Mouse (Mus musculus): ENCODE measurements at regions not wholly inside any gene's neighbourhood (a gene's known extent, or its start where the extent isn't known, plus 50 kb on each side); places are given as distances from the start of the nearest gene placed in this dataset.

GRCm38 (mm10) chr2:166335702-166336101, 180.2 kb upstream of the Sulf2 start:
- H3K4me1 ChIP-seq (replicated peaks; ENCODE audit: control insufficient read depth, insufficient read depth, low read length): no peaks in the 10 kb centered on the region
- no peak overlapping the region for H3K4me3 ChIP-seq (ENCODE audit: low read depth, low read length)
- no peaks in the 10 kb centered on the region for H3K27me3 ChIP-seq (ENCODE audit: control insufficient read depth, insufficient read depth, low read length)
- H3K4me2 ChIP-seq (ENCODE audit: low read depth, low read length, severe bottlenecking): no peak overlapping the region
- no peak for ATAC-seq (replicated peaks; ENCODE audit: low FRiP score)
- H3K9ac ChIP-seq (ENCODE audit: low read length): no peak overlapping the region
- H3K9me3 ChIP-seq (ENCODE audit: control insufficient read depth, low read length): no peaks in the 10 kb centered on the region
- WGBS: 81% methylated on average over 5 of the region's 5 CpGs
- H3K36me3 ChIP-seq (ENCODE audit: control insufficient read depth, insufficient read depth, low read length): no peaks in the 10 kb centered on the region
- no peak overlapping the region for H3K27ac ChIP-seq (ENCODE audit: low read depth, low read length)
- no peak for DNase-seq (ENCODE audit: low spot score)

- WGBS: 73% methylated on average over 7 of the region's 7 CpGs
Observed at GRCm38 (mm10) chr2:166334559-166334958, 179.1 kb upstream of the Sulf2 start.

GRCm38 (mm10) chr2:166333818-166334217, 178.4 kb upstream of the Sulf2 start:
- Histone ChIP-seq H3K4me3 (ENCODE audit: low read depth, low read length) (no peak overlapping the region), H3K27ac (ENCODE audit: low read depth, low read length) (no peak overlapping the region), H3K27me3 (ENCODE audit: control insufficient read depth, insufficient read depth, low read length) (no peaks in the 10 kb centered on the region), H3K4me2 (ENCODE audit: low read depth, low read length, severe bottlenecking) (no peak overlapping the region), H3K4me1 (replicated peaks; ENCODE audit: control insufficient read depth, insufficient read depth, low read length) (no peaks in the 10 kb centered on the region), H3K9me3 (ENCODE audit: control insufficient read depth, low read length) (no peaks in the 10 kb centered on the region), H3K9ac (ENCODE audit: low read length) (no peak overlapping the region), H3K36me3 (ENCODE audit: control insufficient read depth, insufficient read depth, low read length) (no peaks in the 10 kb centered on the region)
- ATAC-seq (replicated peaks; ENCODE audit: low FRiP score): no peak
- no peak for DNase-seq (ENCODE audit: low spot score)
- 75% methylated on average over 4 of the region's 4 CpGs for WGBS

More at GRCm38 (mm10) chr2:166334559-166334958, 179.1 kb upstream of the Sulf2 start:
- no peak for ATAC-seq (replicated peaks; ENCODE audit: low FRiP score)
- Histone ChIP-seq H3K4me2 (ENCODE audit: low read depth, low read length, severe bottlenecking) (no peak overlapping the region), H3K4me3 (ENCODE audit: low read depth, low read length) (no peak overlapping the region), H3K27me3 (ENCODE audit: control insufficient read depth, insufficient read depth, low read length) (no peaks in the 10 kb centered on the region), H3K9ac (ENCODE audit: low read length) (no peak overlapping the region), H3K4me1 (replicated peaks; ENCODE audit: control insufficient read depth, insufficient read depth, low read length) (no peaks in the 10 kb centered on the region), H3K36me3 (ENCODE audit: control insufficient read depth, insufficient read depth, low read length) (no peaks in the 10 kb centered on the region), H3K27ac (ENCODE audit: low read depth, low read length) (no peak overlapping the region), H3K9me3 (ENCODE audit: control insufficient read depth, low read length) (no peaks in the 10 kb centered on the region)
- no peak for DNase-seq (ENCODE audit: low spot score)

- no peak overlapping the region for H3K4me2 ChIP-seq (ENCODE audit: low read depth, low read length, severe bottlenecking)
- H3K36me3 ChIP-seq (ENCODE audit: control insufficient read depth, insufficient read depth, low read length): no peaks in the 10 kb centered on the region
- DNase-seq (ENCODE audit: low spot score): no peak
- no peaks in the 10 kb centered on the region for H3K4me1 ChIP-seq (replicated peaks; ENCODE audit: control insufficient read depth, insufficient read depth, low read length)
- 88% methylated on average over 13 of the region's 13 CpGs for WGBS
- H3K27me3 ChIP-seq (ENCODE audit: control insufficient read depth, insufficient read depth, low read length): no peaks in the 10 kb centered on the region
- ATAC-seq (replicated peaks; ENCODE audit: low FRiP score): no peak
- no peak overlapping the region for H3K4me3 ChIP-seq (ENCODE audit: low read depth, low read length)
- H3K9me3 ChIP-seq (ENCODE audit: control insufficient read depth, low read length): no peaks in the 10 kb centered on the region
- no peak overlapping the region for H3K9ac ChIP-seq (ENCODE audit: low read length)
- no peak overlapping the region for H3K27ac ChIP-seq (ENCODE audit: low read depth, low read length)
Observed at GRCm38 (mm10) chr2:166332748-166333417, 177.4 kb upstream of the Sulf2 start.

GRCm38 (mm10) chr2:166331192-166331591, 175.7 kb upstream of the Sulf2 start:
- Histone ChIP-seq H3K4me2 (ENCODE audit: low read depth, low read length, severe bottlenecking) (no peak overlapping the region), H3K4me3 (ENCODE audit: low read depth, low read length) (no peak overlapping the region), H3K27ac (ENCODE audit: low read depth, low read length) (no peak overlapping the region), H3K4me1 (replicated peaks; ENCODE audit: control insufficient read depth, insufficient read depth, low read length) (no peaks in the 10 kb centered on the region), H3K36me3 (ENCODE audit: control insufficient read depth, insufficient read depth, low read length) (no peaks in the 10 kb centered on the region), H3K27me3 (ENCODE audit: control insufficient read depth, insufficient read depth, low read length) (no peaks in the 10 kb centered on the region), H3K9ac (ENCODE audit: low read length) (no peak overlapping the region), H3K9me3 (ENCODE audit: control insufficient read depth, low read length) (no peaks in the 10 kb centered on the region)
- no peak for ATAC-seq (replicated peaks; ENCODE audit: low FRiP score)
- DNase-seq (ENCODE audit: low spot score): no peak
- whole genome bisulfite sequencing: 95% methylated on average over 4 of the region's 4 CpGs

GRCm38 (mm10) chr2:166330364-166330763, 174.9 kb upstream of the Sulf2 start:
- WGBS: 84% methylated on average over 6 of the region's 6 CpGs
- H3K27me3 ChIP-seq (ENCODE audit: control insufficient read depth, insufficient read depth, low read length): no peaks in the 10 kb centered on the region
- no peak overlapping the region for H3K4me3 ChIP-seq (ENCODE audit: low read depth, low read length)
- DNase-seq (ENCODE audit: low spot score): no peak
- H3K4me2 ChIP-seq (ENCODE audit: low read depth, low read length, severe bottlenecking): no peak overlapping the region
- H3K9ac ChIP-seq (ENCODE audit: low read length): no peak overlapping the region
- no peaks in the 10 kb centered on the region for H3K4me1 ChIP-seq (replicated peaks; ENCODE audit: control insufficient read depth, insufficient read depth, low read length)
- H3K9me3 ChIP-seq (ENCODE audit: control insufficient read depth, low read length): no peaks in the 10 kb centered on the region
- no peak overlapping the region for H3K27ac ChIP-seq (ENCODE audit: low read depth, low read length)
- no peaks in the 10 kb centered on the region for H3K36me3 ChIP-seq (ENCODE audit: control insufficient read depth, insufficient read depth, low read length)
- ATAC-seq (replicated peaks; ENCODE audit: low FRiP score): no peak

- no peaks in the 10 kb centered on the region for H3K4me1 ChIP-seq (replicated peaks; ENCODE audit: control insufficient read depth, insufficient read depth, low read length)
- H3K27me3 ChIP-seq (ENCODE audit: control insufficient read depth, insufficient read depth, low read length): no peaks in the 10 kb centered on the region
- H3K36me3 ChIP-seq (ENCODE audit: control insufficient read depth, insufficient read depth, low read length): no peaks in the 10 kb centered on the region
- H3K4me3 ChIP-seq (ENCODE audit: low read depth, low read length): no peak overlapping the region
- H3K9ac ChIP-seq (ENCODE audit: low read length): no peak overlapping the region
- no peak overlapping the region for H3K4me2 ChIP-seq (ENCODE audit: low read depth, low read length, severe bottlenecking)
- H3K9me3 ChIP-seq (ENCODE audit: control insufficient read depth, low read length): no peaks in the 10 kb centered on the region
- ATAC-seq (replicated peaks; ENCODE audit: low FRiP score) (no peak), DNase-seq (ENCODE audit: low spot score) (no peak)
- no peak overlapping the region for H3K27ac ChIP-seq (ENCODE audit: low read depth, low read length)
- 79% methylated on average over 14 of the region's 14 CpGs for WGBS
Observed at GRCm38 (mm10) chr2:166329556-166330340, 174.3 kb upstream of the Sulf2 start.

- no peaks in the 10 kb centered on the region for H3K9me3 ChIP-seq (ENCODE audit: control insufficient read depth, low read length)
- no peak for DNase-seq (ENCODE audit: low spot score)
- H3K4me1 ChIP-seq (replicated peaks; ENCODE audit: control insufficient read depth, insufficient read depth, low read length): peaks cover 4% of the 10 kb centered on the region; the same call in 1 of the 2 replicates
- H3K9ac ChIP-seq (ENCODE audit: low read length): no peak overlapping the region
- 72% methylated on average over 5 of the region's 5 CpGs for WGBS
- no peak overlapping the region for H3K27ac ChIP-seq (ENCODE audit: low read depth, low read length)
- H3K27me3 ChIP-seq (ENCODE audit: control insufficient read depth, insufficient read depth, low read length): no peaks in the 10 kb centered on the region
- ATAC-seq (replicated peaks; ENCODE audit: low FRiP score): no peak
- no peaks in the 10 kb centered on the region for H3K36me3 ChIP-seq (ENCODE audit: control insufficient read depth, insufficient read depth, low read length)
- H3K4me3 ChIP-seq (ENCODE audit: low read depth, low read length): no peak overlapping the region
- H3K4me2 ChIP-seq (ENCODE audit: low read depth, low read length, severe bottlenecking): no peak overlapping the region
Observed at GRCm38 (mm10) chr2:166326932-166327331, 171.5 kb upstream of the Sulf2 start.
